Mouse (Mus musculus): ENCODE data around the gene Olig3.

GRCm38 (mm10) chr10:19397396-19397795, 41.1 kb downstream of the Olig3 start:
- TF ChIP-seq CTCF (IDR thresholded peaks at IDR 0.05; ENCODE audit: low read depth, low read length): no peak
- no peak for TF ChIP-seq TAL1 (conservative IDR thresholded peaks at IDR 0.05; ENCODE audit: low read depth, low read length)
- no peak for TF ChIP-seq GATA1 (IDR thresholded peaks at IDR 0.05; ENCODE audit: borderline replicate concordance, low read length)
- TF ChIP-seq POLR2AphosphoS5 (IDR thresholded peaks at IDR 0.05; ENCODE audit: insufficient replicate concordance, low read depth, low read length): no peak
- TF ChIP-seq GATA2 (IDR thresholded peaks at IDR 0.05; ENCODE audit: borderline replicate concordance, low read depth, low read length): no peak

All from G1E (cell line).